Mouse (Mus musculus) lung, embryonic 15.5 days (tissue): ENCODE results near the gene Arsb. TPM values are rescaled to one million over a fixed set of nuclear protein-coding genes. Genes with fewer than 3 reads are reported as not detected.

ENCODE experiments used
- ATAC-seq: fragments of 200-750 bp; cut with Nextera tagmentation; 2 replicates; pipeline ENCODE4 v1.8.0; 2017; ENCODE audit warnings: moderate number of reproducible peaks, borderline replicate concordance; ENCODE audit not compliant: low FRiP score, low TSS enrichment; ENCODE audit errors: extremely low read depth
- H3K27ac ChIP-seq: fragments of 300-500 bp; sonication (generic); 2 replicates; pipeline ENCODE4 v1.5.1; 2015; ENCODE audit warnings: moderate library complexity, mild to moderate bottlenecking, inconsistent platforms
- H3K27me3 ChIP-seq: fragments of 300-500 bp; sonication (generic); 2 replicates; pipeline ENCODE4 v1.6.1; 2015; ENCODE audit warnings: inconsistent platforms
- H3K36me3 ChIP-seq: fragments of 300-500 bp; sonication (generic); 2 replicates; pipeline ENCODE4 v1.6.1; 2015; ENCODE audit warnings: inconsistent platforms
- H3K4me1 ChIP-seq: fragments of 300-500 bp; sonication (generic); 2 replicates; pipeline ENCODE4 v1.6.1; 2015; ENCODE audit warnings: inconsistent platforms
- H3K4me2 ChIP-seq: fragments of 300-500 bp; sonication (generic); 2 replicates; pipeline ENCODE4 v1.6.1; 2015; ENCODE audit warnings: inconsistent platforms, mild to moderate bottlenecking, moderate library complexity
- H3K4me3 ChIP-seq: fragments of 300-500 bp; sonication (generic); 2 replicates; pipeline ENCODE4 v1.5.1; 2015; ENCODE audit warnings: mild to moderate bottlenecking, inconsistent platforms
- H3K9ac ChIP-seq: fragments of 300-500 bp; sonication (generic); 2 replicates; pipeline ENCODE4 v1.6.1; 2015; ENCODE audit warnings: inconsistent platforms
- H3K9me3 ChIP-seq: fragments of 300-500 bp; sonication (generic); 2 replicates; pipeline ENCODE4 v1.6.1; 2016; ENCODE audit warnings: inconsistent platforms
- WGBS: fragments of 180-500 bp; shearing (Covaris S2); methylation state at CpG from one replicate; pipeline ENCODE4 v1.1.7; 2015; 5-methylcytosine and 5-hydroxymethylcytosine counted together
- polyA plus RNA-seq: library from polyadenylated mRNA; unstranded; fragments of >200 nt; fragmentation: Nextera tagmentation; extraction: Ambion mirVana; gene quantifications from 2 replicates; pipeline ENCODE4 v1.2.1, GENCODE M21; 2015

Arsb gene
- polyA plus RNA-seq, result 13.2 and 14.8 TPM in 2 replicates

- peaks cover 10% of the 10 kb centered on the region; the same call in 1 of the 2 replicates for H3K4me1 ChIP-seq
- H3K36me3 ChIP-seq, result no peaks in the 10 kb centered on the region
- under 1% methylated on average over 66 of the region's 66 CpGs for WGBS
- H3K27me3 ChIP-seq, result no peaks in the 10 kb centered on the region
- ATAC-seq, result peak; percentile 95
- peak within 1 kb of the TSS; percentile 87 for H3K27ac ChIP-seq
- peak within 1 kb of the TSS; percentile 95 for H3K4me2 ChIP-seq
- H3K9ac ChIP-seq, result peak within 1 kb of the TSS; percentile 74
- peak within 1 kb of the TSS; percentile 66 for H3K4me3 ChIP-seq
- no peaks in the 10 kb centered on the region for H3K9me3 ChIP-seq
Observed at GRCm38 (mm10) chr13:93771588-93772278, at the start of gene Arsb. Arsb (plus strand) TSS chr13:93771630.

- H3K4me1 ChIP-seq, result no peaks in the 10 kb centered on the region
Observed at GRCm38 (mm10) chr13:93721916-93722315, 49.5 kb upstream of the Arsb start.

GRCm38 (mm10) chr13:93723455-93723854, 48.0 kb upstream of the Arsb start:
- WGBS, result 76% methylated on average over 3 of the region's 3 CpGs

More at GRCm38 (mm10) chr13:93721916-93722315, 49.5 kb upstream of the Arsb start:
- no peaks in the 10 kb centered on the region for H3K36me3 ChIP-seq
- no peak overlapping the region for H3K9ac ChIP-seq
- no peak overlapping the region for H3K4me3 ChIP-seq
- H3K27ac ChIP-seq, result no peak overlapping the region
- no peak for ATAC-seq
- H3K27me3 ChIP-seq, result no peaks in the 10 kb centered on the region
- 65% methylated on average over 4 of the region's 4 CpGs for WGBS
- H3K4me2 ChIP-seq, result no peak overlapping the region
- no peaks in the 10 kb centered on the region for H3K9me3 ChIP-seq

GRCm38 (mm10) chr13:93724206-93724605, 47.2 kb upstream of the Arsb start:
- H3K27me3 ChIP-seq, result no peaks in the 10 kb centered on the region
- H3K4me3 ChIP-seq, result no peak overlapping the region
- H3K36me3 ChIP-seq, result no peaks in the 10 kb centered on the region
- 20% methylated on average over 2 of the region's 2 CpGs for WGBS
- no peak overlapping the region for H3K9ac ChIP-seq
- no peaks in the 10 kb centered on the region for H3K9me3 ChIP-seq
- no peak for ATAC-seq
- H3K27ac ChIP-seq, result no peak overlapping the region
- H3K4me1 ChIP-seq, result no peaks in the 10 kb centered on the region
- no peak overlapping the region for H3K4me2 ChIP-seq

More at GRCm38 (mm10) chr13:93723455-93723854, 48.0 kb upstream of the Arsb start:
- Histone ChIP-seq H3K4me1 (no peaks in the 10 kb centered on the region), H3K27me3 (no peaks in the 10 kb centered on the region), H3K4me3 (no peak overlapping the region), H3K36me3 (no peaks in the 10 kb centered on the region), H3K9me3 (no peaks in the 10 kb centered on the region), H3K9ac (no peak overlapping the region), H3K27ac (no peak overlapping the region), H3K4me2 (no peak overlapping the region)
- ATAC-seq, result no peak

- ATAC-seq, result no peak
- Histone ChIP-seq H3K27me3 (no peaks in the 10 kb centered on the region), H3K4me1 (no peaks in the 10 kb centered on the region), H3K9ac (no peak overlapping the region), H3K4me2 (no peak overlapping the region), H3K9me3 (no peaks in the 10 kb centered on the region), H3K4me3 (no peak overlapping the region), H3K27ac (no peak overlapping the region), H3K36me3 (no peaks in the 10 kb centered on the region)
- 81% methylated on average over 5 of the region's 5 CpGs for WGBS
Observed at GRCm38 (mm10) chr13:93735131-93735636, 36.2 kb upstream of the Arsb start.

- Histone ChIP-seq H3K4me3 (no peak overlapping the region), H3K4me2 (no peak overlapping the region), H3K4me1 (no peaks in the 10 kb centered on the region), H3K9ac (no peak overlapping the region), H3K27me3 (no peaks in the 10 kb centered on the region), H3K36me3 (no peaks in the 10 kb centered on the region), H3K9me3 (no peaks in the 10 kb centered on the region), H3K27ac (no peak overlapping the region)
- 51% methylated on average over 8 of the region's 8 CpGs for WGBS
- ATAC-seq, result no peak
Observed at GRCm38 (mm10) chr13:93744118-93744517, 27.3 kb upstream of the Arsb start.

GRCm38 (mm10) chr13:93752597-93753400, 18.6 kb upstream of the Arsb start:
- Histone ChIP-seq H3K4me1 (no peaks in the 10 kb centered on the region), H3K9me3 (no peaks in the 10 kb centered on the region), H3K27me3 (no peaks in the 10 kb centered on the region), H3K27ac (no peak overlapping the region), H3K9ac (no peak overlapping the region), H3K4me3 (no peak overlapping the region), H3K4me2 (no peak overlapping the region), H3K36me3 (no peaks in the 10 kb centered on the region)
- ATAC-seq, result no peak
- WGBS, result 54% methylated on average over 14 of the region's 14 CpGs

- Histone ChIP-seq H3K4me3 (no peak overlapping the region), H3K36me3 (no peaks in the 10 kb centered on the region), H3K9me3 (no peaks in the 10 kb centered on the region), H3K27me3 (no peaks in the 10 kb centered on the region), H3K4me1 (no peaks in the 10 kb centered on the region), H3K27ac (no peak overlapping the region), H3K4me2 (no peak overlapping the region), H3K9ac (no peak overlapping the region)
- ATAC-seq, result no peak
- 72% methylated on average over 4 of the region's 4 CpGs for WGBS
Observed at GRCm38 (mm10) chr13:93755084-93755483, 16.3 kb upstream of the Arsb start.

- H3K27ac ChIP-seq, result no peak overlapping the region
- no peak for ATAC-seq
- H3K4me2 ChIP-seq, result no peak overlapping the region
- no peak overlapping the region for H3K9ac ChIP-seq
- H3K36me3 ChIP-seq, result no peaks in the 10 kb centered on the region
- no peaks in the 10 kb centered on the region for H3K4me1 ChIP-seq
- H3K27me3 ChIP-seq, result no peaks in the 10 kb centered on the region
- WGBS, result 92% methylated on average over 7 of the region's 7 CpGs
- no peak overlapping the region for H3K4me3 ChIP-seq
- no peaks in the 10 kb centered on the region for H3K9me3 ChIP-seq
Observed at GRCm38 (mm10) chr13:93756674-93757073, 14.8 kb upstream of the Arsb start.

- no peak for ATAC-seq
- no peaks in the 10 kb centered on the region for H3K9me3 ChIP-seq
- no peak overlapping the region for H3K27ac ChIP-seq
- no peaks in the 10 kb centered on the region for H3K27me3 ChIP-seq
- no peaks in the 10 kb centered on the region for H3K36me3 ChIP-seq
- H3K4me2 ChIP-seq, result no peak overlapping the region
- no peaks in the 10 kb centered on the region for H3K4me1 ChIP-seq
- 72% methylated on average over 6 of the region's 6 CpGs for WGBS
- H3K9ac ChIP-seq, result no peak overlapping the region
- H3K4me3 ChIP-seq, result no peak overlapping the region
Observed at GRCm38 (mm10) chr13:93757514-93757913, 13.9 kb upstream of the Arsb start.

- no peaks in the 10 kb centered on the region for H3K36me3 ChIP-seq
- H3K9ac ChIP-seq, result no peak overlapping the region
- no peaks in the 10 kb centered on the region for H3K27me3 ChIP-seq
- H3K9me3 ChIP-seq, result no peaks in the 10 kb centered on the region
- no peak overlapping the region for H3K4me2 ChIP-seq
- WGBS, result 62% methylated on average over 14 of the region's 14 CpGs
- H3K4me1 ChIP-seq, result no peaks in the 10 kb centered on the region
- ATAC-seq, result no peak
- no peak overlapping the region for H3K27ac ChIP-seq
- no peak overlapping the region for H3K4me3 ChIP-seq
Observed at GRCm38 (mm10) chr13:93758149-93758898, 13.1 kb upstream of the Arsb start.
